Mouse (Mus musculus) C2C12 (cell line): Measurements from ENCODE around the gene Plxdc1.

Source experiments
- CTCF ChIP-seq: IDR thresholded peaks from one replicate; pipeline ENCODE4 v1.5.1; 2011; ENCODE audit not compliant: control insufficient read depth, insufficient read depth, insufficient read length
- MAX ChIP-seq: IDR thresholded peaks from one replicate; pipeline ENCODE4 v1.6.1; 2011; ENCODE audit warnings: mild to moderate bottlenecking, control low read depth

DNA sequence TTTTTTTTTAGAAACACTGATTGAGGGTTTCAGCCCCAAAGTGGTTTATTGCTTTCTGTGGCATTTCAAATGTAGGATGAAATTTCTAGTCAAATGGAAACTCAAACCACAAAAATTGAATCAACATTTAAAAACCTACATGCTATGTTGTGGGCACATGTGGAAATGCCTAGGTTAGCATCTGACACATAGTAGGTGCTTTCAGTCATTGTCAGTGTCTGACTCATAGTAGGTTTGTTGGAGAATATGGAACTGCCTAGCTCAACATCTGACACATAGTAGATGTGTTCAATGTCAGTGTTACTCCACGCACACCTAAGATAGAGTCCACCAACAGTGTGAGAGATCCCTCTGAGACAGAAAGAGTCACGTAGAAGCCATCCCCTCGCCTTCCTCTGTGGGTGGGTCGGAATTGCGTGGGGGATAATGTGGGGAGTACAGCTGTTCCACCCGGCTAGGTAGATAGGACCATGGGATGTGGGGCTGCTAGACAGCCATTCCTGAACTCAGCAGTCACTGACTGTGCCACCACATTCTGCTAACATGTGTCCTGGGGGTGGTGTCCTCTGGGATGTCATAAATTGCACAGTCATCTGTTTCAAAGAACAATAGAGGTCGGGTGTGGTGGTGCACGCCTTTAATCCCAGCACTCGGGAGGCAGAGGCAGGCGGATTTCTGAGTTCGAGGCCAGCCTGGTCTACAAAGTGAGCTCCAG is 77.5 kb downstream of the Plxdc1 start:
- TF ChIP-seq CTCF (no peak), MAX (no peak)
